Mouse (Mus musculus) ES-Bruce4 (cell line): ENCODE results near the gene Lmbr1l.

ENCODE experiments used
- CTCF ChIP-seq: IDR thresholded peaks from one replicate; pipeline ENCODE4 v1.8.1; 2011; ENCODE audit warnings: low read depth, low read length
- POLR2A ChIP-seq: IDR thresholded peaks from one replicate; pipeline ENCODE4 v1.8.1; 2011; ENCODE audit warnings: low read length; ENCODE audit not compliant: insufficient read depth

DNA sequence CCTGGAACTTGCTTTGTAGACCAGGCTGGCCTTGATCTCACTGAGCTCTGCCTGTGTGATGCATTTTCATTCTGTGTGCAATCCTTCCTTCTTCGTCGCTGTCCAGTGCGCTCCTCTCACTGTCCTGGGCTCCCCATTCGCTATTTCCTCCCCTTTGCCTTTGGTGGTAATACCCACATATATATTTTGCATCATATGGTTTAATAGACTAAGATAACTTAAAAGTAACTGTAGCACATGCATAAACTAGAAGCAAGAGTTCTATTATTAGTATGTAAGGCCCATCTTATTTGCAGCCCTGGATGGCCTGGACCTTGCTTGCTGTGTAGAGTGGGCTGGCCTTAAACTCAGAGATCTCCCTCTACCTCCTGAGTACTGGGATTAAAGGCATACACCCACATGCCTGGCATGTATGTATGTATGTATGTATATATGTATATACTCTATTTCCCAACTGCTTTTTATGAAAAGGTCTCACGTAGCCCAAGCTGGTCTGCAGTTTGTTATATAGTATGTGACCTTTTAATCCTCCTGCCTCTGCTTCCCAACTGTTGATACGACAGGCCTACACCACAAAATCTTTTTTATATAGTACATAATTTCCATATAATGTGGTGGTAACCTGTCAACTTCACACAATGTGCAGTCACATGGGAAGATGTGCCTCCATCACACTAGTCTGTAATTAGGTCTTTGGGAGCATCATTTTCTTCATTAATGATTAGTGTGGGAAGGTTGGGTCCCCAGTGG is 31.0 kb upstream of the Lmbr1l start:
- no peak for TF ChIP-seq POLR2A
- no peak for TF ChIP-seq CTCF
